Mouse (Mus musculus): ENCODE data around the gene Coro2a. TPM values are rescaled to one million over a fixed set of nuclear protein-coding genes. Genes with fewer than 3 reads are reported as not detected.

Gene Coro2a
- polyA plus RNA-seq, 1 experiment: 23.2 TPM

DNA sequence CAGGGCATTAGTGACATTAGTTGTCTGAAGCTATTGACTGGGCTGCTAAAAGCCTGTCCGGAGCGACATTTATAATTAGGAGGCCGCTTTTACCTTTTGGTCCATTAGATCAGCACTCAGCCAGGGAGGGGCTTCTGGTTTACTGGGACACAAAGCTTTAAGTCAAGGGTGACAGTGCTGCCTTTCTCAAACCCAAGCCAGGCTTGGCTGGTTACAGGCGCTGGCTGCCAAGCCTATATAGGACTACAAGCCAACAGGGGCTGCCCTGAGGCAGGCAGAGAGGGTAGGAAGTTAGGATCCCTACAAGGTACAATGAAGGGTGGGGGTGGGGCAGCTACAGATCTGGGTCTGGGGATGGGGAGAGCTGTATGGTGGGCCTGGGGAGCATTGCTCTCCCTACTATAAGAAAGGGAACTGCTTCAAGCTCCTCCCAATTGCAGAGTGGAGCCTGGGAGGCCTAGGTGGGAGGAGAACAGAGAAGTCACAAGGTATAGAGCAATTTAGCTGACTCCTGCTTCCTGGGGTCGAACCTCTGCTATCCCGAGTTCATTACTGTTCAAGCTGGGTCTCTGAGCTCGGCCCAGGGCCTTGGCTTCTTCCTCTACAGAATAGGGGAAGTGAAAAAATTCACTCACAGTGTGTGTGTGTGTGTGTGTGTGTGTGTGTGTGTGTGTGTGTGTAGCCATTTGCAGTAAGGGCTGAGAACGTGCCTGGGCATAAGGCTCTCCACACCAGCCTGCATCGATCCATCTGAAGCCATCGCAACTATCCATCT is 47.5 kb downstream of the Coro2a start:
- H3K4me1 ChIP-seq (ENCODE audit: control insufficient read depth, insufficient read depth, low read length): no peaks in the 10 kb centered on the region
- H3K27ac ChIP-seq (ENCODE audit: insufficient read depth, low read length): no peak overlapping the region
- TF ChIP-seq POLR2A (IDR thresholded peaks at IDR 0.05; ENCODE audit: extremely low read depth, insufficient read depth, low read length) (no peak), CTCF (IDR thresholded peaks at IDR 0.05; ENCODE audit: extremely low read depth, insufficient read depth, low read length) (no peak)
- no peak overlapping the region for H3K4me3 ChIP-seq (ENCODE audit: insufficient read depth, low read length)

DNA sequence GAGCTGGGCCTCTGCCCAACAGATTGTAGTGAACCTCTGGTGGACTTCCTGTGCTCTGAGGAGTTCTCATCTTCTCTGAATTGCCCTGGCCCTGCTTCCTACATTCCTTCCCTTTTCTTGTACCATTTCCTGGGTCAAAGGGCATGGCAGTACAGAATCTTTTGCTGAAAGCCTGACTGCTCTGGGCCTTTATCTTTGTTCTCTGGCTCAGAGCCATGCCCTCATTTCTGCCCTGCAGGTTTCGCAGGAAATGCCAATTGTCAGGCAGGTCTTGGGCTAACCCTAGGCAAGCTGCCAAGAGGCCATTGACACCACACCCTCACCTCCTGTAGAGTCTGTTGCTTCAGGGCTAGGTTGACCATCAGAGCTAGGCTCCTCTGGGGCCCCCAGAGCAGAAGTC is 48.1 kb downstream of the Coro2a start:
- no peak overlapping the region for H3K4me3 ChIP-seq (ENCODE audit: insufficient read depth, low read length)
- H3K4me1 ChIP-seq (ENCODE audit: control insufficient read depth, insufficient read depth, low read length): no peaks in the 10 kb centered on the region
- H3K27ac ChIP-seq (ENCODE audit: insufficient read depth, low read length): no peak overlapping the region
- TF ChIP-seq CTCF (IDR thresholded peaks at IDR 0.05; ENCODE audit: extremely low read depth, insufficient read depth, low read length) (no peak), POLR2A (IDR thresholded peaks at IDR 0.05; ENCODE audit: extremely low read depth, insufficient read depth, low read length) (no peak)

DNA sequence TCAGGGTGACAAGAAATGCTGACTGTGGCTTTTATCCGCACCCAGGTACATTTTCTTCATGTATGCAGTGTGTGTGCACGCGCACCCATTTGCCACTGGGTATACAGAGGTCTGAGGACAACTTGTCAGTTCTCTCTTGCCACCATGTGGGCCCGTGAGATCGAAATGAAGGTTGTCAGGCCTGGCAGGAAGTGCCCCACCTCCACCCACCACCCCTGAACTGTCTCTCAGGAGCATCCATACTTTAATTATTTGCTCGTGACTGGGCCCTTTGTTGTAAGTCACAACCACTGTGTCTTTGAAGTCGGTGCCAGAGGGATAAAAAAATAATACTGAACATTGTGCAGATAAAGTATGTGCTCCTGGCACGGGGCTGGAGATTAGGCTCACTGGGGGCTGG is 51.6 kb downstream of the Coro2a start:
- no peak overlapping the region for H3K4me3 ChIP-seq (ENCODE audit: insufficient read depth, low read length)
- TF ChIP-seq POLR2A (IDR thresholded peaks at IDR 0.05; ENCODE audit: extremely low read depth, insufficient read depth, low read length) (no peak), CTCF (IDR thresholded peaks at IDR 0.05; ENCODE audit: extremely low read depth, insufficient read depth, low read length) (no peak)
- H3K4me1 ChIP-seq (ENCODE audit: control insufficient read depth, insufficient read depth, low read length): no peaks in the 10 kb centered on the region
- H3K27ac ChIP-seq (ENCODE audit: insufficient read depth, low read length): no peak overlapping the region

GRCm38 (mm10) chr4:46549979-46550378 is 52.0 kb downstream of the Coro2a start:
- H3K4me1 ChIP-seq (ENCODE audit: control insufficient read depth, insufficient read depth, low read length): no peaks in the 10 kb centered on the region
- no peak overlapping the region for H3K4me3 ChIP-seq (ENCODE audit: insufficient read depth, low read length)
- no peak overlapping the region for H3K27ac ChIP-seq (ENCODE audit: insufficient read depth, low read length)
- TF ChIP-seq POLR2A (IDR thresholded peaks at IDR 0.05; ENCODE audit: extremely low read depth, insufficient read depth, low read length) (no peak), CTCF (IDR thresholded peaks at IDR 0.05; ENCODE audit: extremely low read depth, insufficient read depth, low read length) (no peak)

- TF ChIP-seq CTCF (IDR thresholded peaks at IDR 0.05; ENCODE audit: extremely low read depth, insufficient read depth, low read length) (no peak), POLR2A (IDR thresholded peaks at IDR 0.05; ENCODE audit: extremely low read depth, insufficient read depth, low read length) (no peak)
- Histone ChIP-seq H3K27ac (ENCODE audit: insufficient read depth, low read length) (no peak overlapping the region), H3K4me1 (ENCODE audit: control insufficient read depth, insufficient read depth, low read length) (no peaks in the 10 kb centered on the region), H3K4me3 (ENCODE audit: insufficient read depth, low read length) (no peak overlapping the region)
Measured at GRCm38 (mm10) chr4:46546709-46547108, 55.3 kb downstream of the Coro2a start.

DNA sequence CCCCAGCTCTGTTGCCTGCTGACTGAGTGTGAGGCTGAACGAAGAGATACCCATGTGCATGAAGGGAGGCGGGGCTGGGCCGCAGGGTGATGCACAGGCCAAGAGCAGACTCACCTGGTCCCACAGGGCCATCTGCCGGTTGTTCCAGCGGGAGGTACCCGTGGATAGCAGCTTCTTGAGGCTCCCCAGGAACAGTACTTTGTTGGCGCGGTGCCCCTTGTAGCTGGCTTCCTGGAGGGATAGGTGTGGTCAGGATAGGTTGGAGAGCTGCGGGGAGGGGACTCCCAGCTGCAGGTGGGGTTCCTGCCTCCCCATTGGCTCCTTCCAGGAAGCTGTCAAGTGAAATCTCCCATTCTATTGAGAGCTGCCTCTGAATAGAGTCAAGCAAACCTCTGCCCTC is 56.5 kb downstream of the Coro2a start:
- Histone ChIP-seq H3K4me1 (ENCODE audit: control insufficient read depth, insufficient read depth, low read length) (no peaks in the 10 kb centered on the region), H3K4me3 (ENCODE audit: insufficient read depth, low read length) (no peak overlapping the region), H3K27ac (ENCODE audit: insufficient read depth, low read length) (no peak overlapping the region)
- no peak for TF ChIP-seq CTCF (IDR thresholded peaks at IDR 0.05; ENCODE audit: extremely low read depth, insufficient read depth, low read length)
- TF ChIP-seq POLR2A (IDR thresholded peaks at IDR 0.05; ENCODE audit: extremely low read depth, insufficient read depth, low read length): no peak

DNA sequence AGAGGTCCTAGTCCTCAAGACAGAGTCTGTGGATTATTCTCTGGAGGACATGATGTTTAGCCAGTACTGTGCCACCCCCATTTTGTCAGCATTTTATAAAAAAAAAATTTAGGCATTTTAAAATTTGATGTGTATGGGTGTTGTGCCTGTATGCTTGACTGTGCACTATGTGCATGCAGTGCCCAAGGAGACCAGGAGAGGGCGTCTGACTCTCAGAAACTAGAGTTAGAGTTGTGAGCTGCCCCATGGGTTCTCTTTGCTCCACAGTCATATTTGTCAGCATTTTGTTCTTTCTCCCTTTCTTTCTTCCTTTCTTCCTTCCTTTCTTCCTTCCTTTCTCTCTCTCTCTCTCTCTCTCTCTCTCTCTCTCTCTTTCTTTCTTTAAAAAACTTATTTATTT is 57.7 kb downstream of the Coro2a start:
- no peaks in the 10 kb centered on the region for H3K4me1 ChIP-seq (ENCODE audit: control insufficient read depth, insufficient read depth, low read length)
- TF ChIP-seq POLR2A (IDR thresholded peaks at IDR 0.05; ENCODE audit: extremely low read depth, insufficient read depth, low read length): no peak
- 0 out of 2 replicates have a peak, but pooled peaks have one; percentile 8 for TF ChIP-seq CTCF (IDR thresholded peaks at IDR 0.05; ENCODE audit: extremely low read depth, insufficient read depth, low read length)
- no peak overlapping the region for H3K27ac ChIP-seq (ENCODE audit: insufficient read depth, low read length)
- H3K4me3 ChIP-seq (ENCODE audit: insufficient read depth, low read length): no peak overlapping the region

GRCm38 (mm10) chr4:46543366-46544050 is 58.5 kb downstream of the Coro2a start:
- TF ChIP-seq CTCF (IDR thresholded peaks at IDR 0.05; ENCODE audit: extremely low read depth, insufficient read depth, low read length): no peak
- no peak for TF ChIP-seq POLR2A (IDR thresholded peaks at IDR 0.05; ENCODE audit: extremely low read depth, insufficient read depth, low read length)
- Histone ChIP-seq H3K4me3 (ENCODE audit: insufficient read depth, low read length) (no peak overlapping the region), H3K27ac (ENCODE audit: insufficient read depth, low read length) (no peak overlapping the region), H3K4me1 (ENCODE audit: control insufficient read depth, insufficient read depth, low read length) (no peaks in the 10 kb centered on the region)

- TF ChIP-seq CTCF (IDR thresholded peaks at IDR 0.05; ENCODE audit: extremely low read depth, insufficient read depth, low read length): no peak
- TF ChIP-seq POLR2A (IDR thresholded peaks at IDR 0.05; ENCODE audit: extremely low read depth, insufficient read depth, low read length): no peak
- no peaks in the 10 kb centered on the region for H3K4me1 ChIP-seq (ENCODE audit: control insufficient read depth, insufficient read depth, low read length)
- H3K27ac ChIP-seq (ENCODE audit: insufficient read depth, low read length): no peak overlapping the region
- H3K4me3 ChIP-seq (ENCODE audit: insufficient read depth, low read length): no peak overlapping the region
Measured at GRCm38 (mm10) chr4:46541707-46542106, 60.3 kb downstream of the Coro2a start.

- Histone ChIP-seq H3K4me1 (ENCODE audit: control insufficient read depth, insufficient read depth, low read length) (no peaks in the 10 kb centered on the region), H3K4me3 (ENCODE audit: insufficient read depth, low read length) (no peak overlapping the region), H3K27ac (ENCODE audit: insufficient read depth, low read length) (no peak overlapping the region)
- no peak for TF ChIP-seq CTCF (IDR thresholded peaks at IDR 0.05; ENCODE audit: extremely low read depth, insufficient read depth, low read length)
Measured at GRCm38 (mm10) chr4:46539167-46539566, 62.8 kb downstream of the Coro2a start.

All from cortical plate, adult 2 months (tissue).